ENCODE assay signal across 23 mouse cellular contexts in the genomic region with DNA sequence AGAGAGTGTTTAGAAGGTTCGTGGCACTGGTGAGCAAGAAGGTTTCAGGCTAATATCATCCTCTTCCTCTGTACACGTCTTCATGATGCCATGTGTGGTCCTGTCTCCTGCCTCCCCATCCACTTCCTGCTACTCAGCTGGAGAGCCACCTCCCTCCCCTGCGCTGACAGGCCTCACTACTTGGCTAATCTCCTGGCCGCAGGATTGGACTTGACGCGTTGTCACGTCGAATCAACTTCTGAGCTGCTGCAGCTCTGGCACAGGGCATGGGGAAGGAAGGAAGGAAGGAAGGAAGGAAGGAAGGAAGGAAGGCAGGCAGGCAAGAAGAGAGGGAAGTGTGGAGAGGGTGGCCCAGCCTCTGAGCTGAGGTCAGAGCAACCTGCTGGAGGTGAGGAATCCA. TPM values are rescaled to one million over a fixed set of nuclear protein-coding genes. Genes with fewer than 3 reads are reported as not detected.
DNase-seq lines count a peak whose midpoint lies in the region; ATAC-seq lines count a peak whose summit lies in the region.
"Had no signal": no experiment of that assay in that cellular context is flagged by ENCODE, and none has a peak within 500 bp of the region (broad histone marks: within the 10 kb centered on the region; RNA-seq: fewer than 3 reads in every experiment).

No protein-coding gene starts in this region.

- H3K27ac ChIP-seq in heart, embryonic 12.5 days (ENCODE audit: poor library complexity, severe bottlenecking), result peak overlapping the region; percentile 28; the same call in 1 of the 2 replicates
- H3K27ac ChIP-seq: embryonic facial prominence, embryonic 10.5 days; embryonic facial prominence, embryonic 12.5 days; forebrain, embryonic 13.5 days; forebrain, embryonic 15.5 days had no signal

- peaks cover 44% of the 10 kb centered on the region for H3K36me3 ChIP-seq in heart, embryonic 12.5 days
- H3K36me3 ChIP-seq: forebrain, embryonic 15.5 days had no signal

- no peaks in the 10 kb centered on the region for H3K9me3 ChIP-seq in heart, embryonic 12.5 days (replicated peaks)
- H3K9me3 ChIP-seq: embryonic facial prominence, embryonic 10.5 days; embryonic facial prominence, embryonic 12.5 days; forebrain, embryonic 13.5 days; forebrain, embryonic 15.5 days; G1E had no signal

- no peak for ATAC-seq in heart, embryonic 12.5 days (ENCODE audit: insufficient number of reproducible peaks, low FRiP score)
- ATAC-seq: activated CD4-positive, CD25-positive, alpha-beta regulatory T cell, adult 4 months; CD4-positive, CD25-positive, alpha-beta regulatory T cell, adult 4 months; forebrain, embryonic 13.5 days; forebrain, embryonic 15.5 days; forebrain, postnatal 0 days; Patski had no signal

- no peaks in the 10 kb centered on the region for H3K27me3 ChIP-seq in heart, embryonic 12.5 days (replicated peaks)
- H3K27me3 ChIP-seq: CH12.LX; embryonic facial prominence, embryonic 12.5 days; forebrain, embryonic 15.5 days; Patski had no signal

- peaks cover 35% of the 10 kb centered on the region for H3K4me1 ChIP-seq in heart, embryonic 12.5 days (replicated peaks)

- no peak overlapping the region for H3K4me3 ChIP-seq in heart, embryonic 12.5 days
- H3K4me3 ChIP-seq: embryonic facial prominence, embryonic 10.5 days; embryonic facial prominence, embryonic 12.5 days; forebrain, embryonic 13.5 days; forebrain, embryonic 15.5 days had no signal

- intact Hi-C loops in heart, postnatal 25 days (cut with DNase I), result no loop called here
- intact Hi-C loops in left cerebral cortex, postnatal 4 days (cut with DNase I), result no loop called here
- intact Hi-C loops in left cerebral cortex, postnatal 10 days (cut with DNase I), result no loop called here

- WGBS in heart, embryonic 12.5 days, result 23% methylated on average over 8 of the region's 8 CpGs

- H3K9ac ChIP-seq in heart, embryonic 12.5 days, result no peak overlapping the region
- H3K9ac ChIP-seq: embryonic facial prominence, embryonic 12.5 days; forebrain, embryonic 13.5 days; forebrain, embryonic 15.5 days; forebrain, postnatal 0 days had no signal

- peak; percentile 64 to 71 for DNase-seq in cerebellum, postnatal 10 days
- DNase-seq in cerebellum, adult 9-10 months, result no peak
- no peak for DNase-seq in heart, postnatal 25 days (ENCODE audit: low spot score)
- DNase-seq in left cerebral cortex, postnatal 4 days, result peak; percentile 34
- DNase-seq in left cerebral cortex, postnatal 10 days (ENCODE audit: extremely low spot score in 1 of 2, low spot score in 2 of 2), result no peak
- DNase-seq: adrenal gland, adult 8-10 months; adrenal gland, postnatal 14 days; adrenal gland, postnatal 36 days; B cell, adult 2 months; cerebellum, adult 11-12 months; cerebellum, adult 9-11 months; cerebellum, postnatal 36 days; forebrain, postnatal 0 days had no signal

- H3K4me2 ChIP-seq in heart, embryonic 12.5 days, result no peak overlapping the region
- H3K4me2 ChIP-seq: embryonic facial prominence, embryonic 12.5 days; forebrain, embryonic 13.5 days; forebrain, embryonic 15.5 days had no signal

RNA-seq across cellular contexts. Expression of a gene that starts 47.8 kb away (rescaled TPM):
- polyA plus RNA-seq in heart, embryonic 12.5 days (2016; fragmentation: Nextera tagmentation; extraction: Ambion mirVana), result 0.51 and 0.58 TPM in 2 replicates
- total RNA-seq in heart, postnatal 25 days (2021), result under 1 TPM; 0.23 to 0.36 TPM
- total RNA-seq in left cerebral cortex, postnatal 4 days (2021), result 10 to 100 TPM; 46.2 to 46.7 TPM
- total RNA-seq in left cerebral cortex, postnatal 10 days (2021), result 10 to 100 TPM; 73.3 to 73.8 TPM
- polyA plus RNA-seq: G1E, Patski had no signal

Comparison
In these comparisons a context has a peak if more than half of its experiments do, and no peak if none do; other contexts are left out.
1. DNase-seq: peak in cerebellum, postnatal 10 days (2 of 2) and left cerebral cortex, postnatal 4 days (single experiment); none in cerebellum, adult 9-10 months (single experiment), heart, postnatal 25 days (single experiment) and left cerebral cortex, postnatal 10 days (0 of 2).
2. RNA of a gene that starts 47.8 kb away (total RNA-seq): 73.3 to 73.8 TPM in left cerebral cortex, postnatal 10 days and 46.2 to 46.7 TPM in left cerebral cortex, postnatal 4 days; 0.23 to 0.36 TPM in heart, postnatal 25 days; every median in the first group is over 10 times any median in the second.